Mouse (Mus musculus) liver, embryonic 13.5 days (tissue): ENCODE results near the gene Rsbn1l. TPM values are rescaled to one million over a fixed set of nuclear protein-coding genes. Genes with fewer than 3 reads are reported as not detected.

Experiments
- ATAC-seq: fragments of 200-750 bp; cut with Nextera tagmentation; 2 replicates; pipeline ENCODE4 v1.8.0; 2017; ENCODE audit warnings: low read depth, mild to moderate bottlenecking, moderate number of reproducible peaks, moderate library complexity
- DNase-seq: peaks from one replicate; pipeline ENCODE4 v3.0.0; 2022
- H3K27ac ChIP-seq: fragments of 300-500 bp; sonication (generic); 2 replicates; pipeline ENCODE4 v1.5.1; 2015; ENCODE audit warnings: moderate library complexity, mild to moderate bottlenecking, inconsistent platforms
- H3K27me3 ChIP-seq: fragments of 300-500 bp; sonication (generic); 2 replicates; pipeline ENCODE4 v1.6.1; 2015; ENCODE audit warnings: mild to moderate bottlenecking, inconsistent platforms
- H3K36me3 ChIP-seq: fragments of 300-500 bp; sonication (generic); 2 replicates; pipeline ENCODE4 v1.6.1; 2015; ENCODE audit warnings: mild to moderate bottlenecking, inconsistent platforms
- H3K4me1 ChIP-seq: fragments of 300-500 bp; sonication (generic); replicated peaks from 2 replicates; pipeline ENCODE4 v1.6.1; 2015; ENCODE audit warnings: inconsistent platforms
- H3K4me2 ChIP-seq: fragments of 300-500 bp; sonication (generic); 2 replicates; pipeline ENCODE4 v1.6.1; 2015; ENCODE audit warnings: inconsistent platforms, mild to moderate bottlenecking, moderate library complexity
- H3K4me3 ChIP-seq: fragments of 300-500 bp; sonication (generic); replicated peaks from 2 replicates; pipeline ENCODE4 v1.5.1; 2015; ENCODE audit warnings: mild to moderate bottlenecking, inconsistent platforms
- H3K9ac ChIP-seq: fragments of 300-500 bp; sonication (generic); 2 replicates; pipeline ENCODE4 v1.6.1; 2015; ENCODE audit warnings: mild to moderate bottlenecking, inconsistent platforms
- H3K9me3 ChIP-seq: fragments of 300-500 bp; sonication (generic); replicated peaks from 2 replicates; pipeline ENCODE4 v1.6.1; 2016; ENCODE audit warnings: inconsistent platforms
- WGBS: fragments of 180-500 bp; shearing (Covaris S2); methylation state at CpG from one replicate; pipeline ENCODE4 v1.1.7; 2015; ENCODE audit not compliant: insufficient replicate concordance; 5-methylcytosine and 5-hydroxymethylcytosine counted together
- polyA plus RNA-seq: library from polyadenylated mRNA; unstranded; fragments of >200 nt; fragmentation: Nextera tagmentation; extraction: Ambion mirVana; gene quantifications from 2 replicates; pipeline ENCODE4 v1.2.1, GENCODE M21; 2015

The Rsbn1l gene
- polyA plus RNA-seq = 4.0 and 5.1 TPM in 2 replicates

DNA sequence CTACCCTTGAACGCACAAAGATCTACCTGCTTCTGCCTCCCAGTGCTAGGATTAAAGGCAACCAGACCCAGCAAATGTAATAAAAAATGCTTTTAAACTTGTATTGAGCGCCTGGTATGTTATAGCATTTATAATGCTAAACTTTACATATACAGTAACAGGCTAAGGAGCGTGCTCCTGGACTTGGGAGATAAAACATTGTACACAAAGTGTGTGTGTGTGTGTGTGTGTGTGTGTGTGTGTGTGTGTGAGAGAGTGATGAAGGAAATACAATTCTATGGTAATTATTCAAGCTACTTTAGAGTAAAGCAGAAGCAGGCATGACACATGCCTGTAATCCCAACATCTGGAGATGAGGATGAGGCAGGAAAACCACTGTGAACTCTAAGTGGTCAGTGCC, at the start of gene Rsbn1l:
Gene Rsbn1l, minus strand, starts transcription at position 101 of the 400 bp plus-strand sequence.
- Histone ChIP-seq H3K4me2 (peak within 1 kb of the TSS; percentile 46), H3K27ac (peak within 1 kb of the TSS; percentile 53), H3K27me3 (no peaks in the 10 kb centered on the region), H3K9me3 (no peaks in the 10 kb centered on the region), H3K4me1 (peaks cover 43% of the 10 kb centered on the region), H3K9ac (peak within 1 kb of the TSS; percentile 53), H3K4me3 (peak within 1 kb of the TSS; percentile 10), H3K36me3 (peaks cover 6% of the 10 kb centered on the region)
- no peak for ATAC-seq
- no peak for DNase-seq
- 82% methylated on average over 3 of the region's 3 CpGs for WGBS

GRCm38 (mm10) chr5:21002723-21003122, 46.5 kb upstream of the Rsbn1l start:
- ATAC-seq (peak; percentile 85), DNase-seq (peak; percentile 49)
- peaks cover 34% of the 10 kb centered on the region for H3K4me1 ChIP-seq
- no peak overlapping the region for H3K4me3 ChIP-seq
- no peaks in the 10 kb centered on the region for H3K9me3 ChIP-seq
- peak overlapping the region; percentile 11; the same call in 1 of the 2 replicates for H3K4me2 ChIP-seq
- H3K27ac ChIP-seq = peak overlapping the region; percentile 68
- H3K9ac ChIP-seq = no peak overlapping the region
- no peaks in the 10 kb centered on the region for H3K27me3 ChIP-seq
- H3K36me3 ChIP-seq = peaks cover 71% of the 10 kb centered on the region
- WGBS = 14% methylated on average over 6 of the region's 6 CpGs

- Histone ChIP-seq H3K27ac (peak overlapping the region; percentile 68), H3K36me3 (peaks cover 80% of the 10 kb centered on the region), H3K9ac (peak overlapping the region; percentile 37; the same call in 1 of the 2 replicates), H3K4me2 (peak overlapping the region; percentile 43), H3K4me3 (peak overlapping the region; percentile 17), H3K27me3 (no peaks in the 10 kb centered on the region), H3K9me3 (no peaks in the 10 kb centered on the region), H3K4me1 (peaks cover 39% of the 10 kb centered on the region)
- 59% methylated on average over 10 of the region's 10 CpGs for WGBS
- no peak for DNase-seq
- ATAC-seq = no peak
Observed at GRCm38 (mm10) chr5:21001622-21002315, 45.6 kb upstream of the Rsbn1l start.

- H3K27me3 ChIP-seq = no peaks in the 10 kb centered on the region
- ATAC-seq = peak; percentile 75
- H3K36me3 ChIP-seq = peaks cover 90% of the 10 kb centered on the region
- H3K4me3 ChIP-seq = no peak overlapping the region
- no peak overlapping the region for H3K4me2 ChIP-seq
- peak; percentile 21 for DNase-seq
- no peak overlapping the region for H3K27ac ChIP-seq
- H3K4me1 ChIP-seq = peaks cover 38% of the 10 kb centered on the region
- H3K9me3 ChIP-seq = no peaks in the 10 kb centered on the region
- no peak overlapping the region for H3K9ac ChIP-seq
- 44% methylated on average over 6 of the region's 6 CpGs for WGBS
Observed at GRCm38 (mm10) chr5:20998427-20998826, 42.2 kb upstream of the Rsbn1l start.

- no peaks in the 10 kb centered on the region for H3K9me3 ChIP-seq
- no peaks in the 10 kb centered on the region for H3K27me3 ChIP-seq
- peaks cover 85% of the 10 kb centered on the region for H3K36me3 ChIP-seq
- WGBS = 49% methylated on average over 6 of the region's 6 CpGs
- no peak overlapping the region for H3K4me2 ChIP-seq
- ATAC-seq = peak; percentile 39; the same call in 1 of the 2 replicates
- H3K4me3 ChIP-seq = no peak overlapping the region
- peaks cover 29% of the 10 kb centered on the region for H3K4me1 ChIP-seq
- H3K9ac ChIP-seq = no peak overlapping the region
- no peak for DNase-seq
- peak overlapping the region; percentile 54; the same call in 1 of the 2 replicates for H3K27ac ChIP-seq
Observed at GRCm38 (mm10) chr5:20997555-20997954, 41.4 kb upstream of the Rsbn1l start.

- peaks cover 71% of the 10 kb centered on the region for H3K36me3 ChIP-seq
- DNase-seq (no peak), ATAC-seq (no peak)
- H3K27ac ChIP-seq = no peak overlapping the region
- no peaks in the 10 kb centered on the region for H3K27me3 ChIP-seq
- H3K9me3 ChIP-seq = no peaks in the 10 kb centered on the region
- 83% methylated on average over 8 of the region's 8 CpGs for WGBS
- no peak overlapping the region for H3K4me3 ChIP-seq
- no peak overlapping the region for H3K9ac ChIP-seq
- no peaks in the 10 kb centered on the region for H3K4me1 ChIP-seq
- H3K4me2 ChIP-seq = no peak overlapping the region
Observed at GRCm38 (mm10) chr5:20990062-20990809, 34.0 kb upstream of the Rsbn1l start.

DNA sequence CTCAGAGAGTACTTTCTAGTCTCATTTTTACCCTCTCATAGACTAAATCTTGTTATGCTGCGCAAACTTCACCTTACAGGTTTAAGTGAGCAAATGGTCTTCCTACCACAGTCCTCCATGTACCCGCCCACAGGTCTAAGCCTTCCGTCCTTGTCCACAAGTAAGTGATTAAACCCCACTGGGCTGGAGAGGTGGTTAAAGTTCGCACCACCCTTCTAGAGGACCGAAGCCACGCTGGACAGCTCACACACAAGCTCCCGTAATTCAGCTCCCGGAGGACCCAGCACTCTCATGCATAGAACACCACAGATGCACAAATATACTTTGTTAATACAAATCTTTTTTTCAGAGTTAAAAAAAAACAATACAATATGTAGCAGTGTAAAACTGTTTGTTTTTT, 30.1 kb upstream of the Rsbn1l start:
- peaks cover 51% of the 10 kb centered on the region for H3K36me3 ChIP-seq
- no peak overlapping the region for H3K9ac ChIP-seq
- WGBS = 85% methylated on average over 8 of the region's 8 CpGs

GRCm38 (mm10) chr5:20983505-20983904, 27.3 kb upstream of the Rsbn1l start:
- ATAC-seq = no peak
- no peaks in the 10 kb centered on the region for H3K9me3 ChIP-seq
- no peak overlapping the region for H3K9ac ChIP-seq
- H3K27me3 ChIP-seq = no peaks in the 10 kb centered on the region
- no peak for DNase-seq
- H3K4me3 ChIP-seq = no peak overlapping the region
- no peak overlapping the region for H3K4me2 ChIP-seq
- no peaks in the 10 kb centered on the region for H3K4me1 ChIP-seq
- H3K36me3 ChIP-seq = peaks cover 29% of the 10 kb centered on the region
- H3K27ac ChIP-seq = no peak overlapping the region

More for the DNA sequence above, 30.1 kb upstream of the Rsbn1l start:
- no peak for DNase-seq
- Histone ChIP-seq H3K4me1 (no peaks in the 10 kb centered on the region), H3K9me3 (no peaks in the 10 kb centered on the region), H3K27ac (no peak overlapping the region), H3K4me2 (no peak overlapping the region), H3K4me3 (no peak overlapping the region), H3K27me3 (no peaks in the 10 kb centered on the region)
- ATAC-seq = no peak

GRCm38 (mm10) chr5:20974690-20975089, 18.5 kb upstream of the Rsbn1l start:
- Histone ChIP-seq H3K9ac (no peak overlapping the region), H3K27ac (no peak overlapping the region), H3K9me3 (no peaks in the 10 kb centered on the region), H3K4me1 (peaks cover 5% of the 10 kb centered on the region; the same call in 1 of the 2 replicates), H3K4me2 (no peak overlapping the region), H3K27me3 (no peaks in the 10 kb centered on the region), H3K4me3 (no peak overlapping the region), H3K36me3 (no peaks in the 10 kb centered on the region)
- no peak for DNase-seq
- ATAC-seq = no peak; the same call in 1 of the 2 replicates
- WGBS = 30% methylated on average over 4 of the region's 4 CpGs

DNA sequence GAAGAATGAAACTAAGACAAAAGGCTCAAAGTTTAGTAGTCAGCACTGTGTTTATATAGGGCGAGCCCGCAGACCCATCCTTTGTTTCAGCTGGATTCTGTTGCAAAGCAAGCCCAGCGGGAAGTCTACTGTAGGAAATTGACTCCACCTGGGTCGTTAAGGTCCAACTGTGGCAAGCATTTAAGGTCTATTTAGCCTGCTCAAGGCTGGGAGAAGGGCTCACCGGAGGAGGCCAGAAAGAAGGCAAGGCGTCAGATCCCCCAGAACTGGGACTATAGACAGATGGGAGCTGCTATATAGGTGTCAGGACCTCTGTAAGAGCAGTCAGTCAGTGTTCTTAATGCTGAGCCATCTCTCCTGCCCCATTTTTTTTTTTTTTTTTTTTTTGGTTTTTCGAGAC, 17.8 kb upstream of the Rsbn1l start:
- H3K4me3 ChIP-seq = no peak overlapping the region
- H3K36me3 ChIP-seq = no peaks in the 10 kb centered on the region
- no peak for ATAC-seq
- peaks cover 5% of the 10 kb centered on the region; the same call in 1 of the 2 replicates for H3K4me1 ChIP-seq
- H3K27me3 ChIP-seq = no peaks in the 10 kb centered on the region
- no peak overlapping the region for H3K4me2 ChIP-seq
- DNase-seq = no peak
- H3K9ac ChIP-seq = no peak overlapping the region
- no peaks in the 10 kb centered on the region for H3K9me3 ChIP-seq
- WGBS = 65% methylated on average over 6 of the region's 7 CpGs
- no peak overlapping the region for H3K27ac ChIP-seq

GRCm38 (mm10) chr5:20973069-20973468, 16.9 kb upstream of the Rsbn1l start:
- Histone ChIP-seq H3K27me3 (no peaks in the 10 kb centered on the region), H3K4me2 (no peak overlapping the region), H3K9me3 (no peaks in the 10 kb centered on the region), H3K4me3 (no peak overlapping the region), H3K27ac (no peak overlapping the region), H3K36me3 (no peaks in the 10 kb centered on the region), H3K4me1 (peaks cover 10% of the 10 kb centered on the region; the same call in 1 of the 2 replicates), H3K9ac (no peak overlapping the region)
- no peak for ATAC-seq
- DNase-seq = no peak
- WGBS = 16% methylated on average over 5 of the region's 5 CpGs
